Mouse (Mus musculus) c-Kit-positive CD71-negative TER-119-negative erythroid progenitor cells, embryonic 14.5 days (primary cell): ENCODE results near the gene Krt82.

Source experiments
- DNase-seq: peaks from one replicate; pipeline ENCODE4 v3.0.0-alpha.2; 2013; ENCODE audit warnings: low read depth

Krt82 gene

GRCm38 (mm10) chr15:101508247-101508646 is 42.2 kb downstream of the Krt82 start:
- no peak for DNase-seq

- no peak for DNase-seq
These were observed 43.3 kb downstream of the Krt82 start for GRCm38 (mm10) chr15:101506896-101507758.

- DNase-seq: no peak
These were observed 53.3 kb downstream of the Krt82 start for GRCm38 (mm10) chr15:101497181-101497580.

- DNase-seq: no peak
These were observed 55.2 kb downstream of the Krt82 start for GRCm38 (mm10) chr15:101495266-101495665.

GRCm38 (mm10) chr15:101494203-101494602 is 56.3 kb downstream of the Krt82 start:
- no peak for DNase-seq

GRCm38 (mm10) chr15:101493713-101494112 is 56.8 kb downstream of the Krt82 start:
- DNase-seq: no peak

- DNase-seq: no peak
These were observed 57.7 kb downstream of the Krt82 start for GRCm38 (mm10) chr15:101492718-101493117.

GRCm38 (mm10) chr15:101491431-101491830 is 59.0 kb downstream of the Krt82 start, which contains the start of gene Krt83:
Gene Krt83 (minus strand): TSS chr15:101491512.
- DNase-seq: no peak
